Mouse (Mus musculus): Measurements from ENCODE around the gene Dtx1. TPM values are rescaled to one million over a fixed set of nuclear protein-coding genes. Genes with fewer than 3 reads are reported as not detected.

Gene Dtx1
- total and polyA plus RNA-seq, 3 experiments, result 0.12 to 0.63 TPM; not detected in 1

DNA sequence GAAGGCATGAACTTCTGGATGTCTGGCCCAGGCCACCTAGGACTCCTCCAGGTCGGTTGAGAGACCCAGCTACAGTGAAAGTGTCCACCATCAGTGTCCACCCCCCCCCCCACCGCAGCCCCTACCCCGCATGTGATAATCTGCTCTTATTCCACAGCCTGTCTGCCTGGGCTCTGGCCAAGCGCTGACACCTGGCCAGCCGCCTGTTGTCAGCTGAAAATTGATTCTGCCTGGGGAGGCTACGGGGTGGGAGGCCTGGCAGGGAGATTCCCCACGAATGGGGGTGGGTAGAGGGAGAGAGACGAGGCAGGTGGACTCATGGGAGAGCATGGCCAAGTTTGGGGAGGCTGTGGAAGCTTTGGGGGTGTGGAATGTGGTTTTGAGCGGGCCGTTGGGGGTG is 5.4 kb upstream of the Dtx1 start:
- TF ChIP-seq SIN3A (IDR thresholded peaks at IDR 0.05; ENCODE audit: low read length) (no peak), E2F4 (IDR thresholded peaks at IDR 0.05; ENCODE audit: borderline replicate concordance, low read depth, low read length) (no peak), GATA1 (IDR thresholded peaks at IDR 0.05; ENCODE audit: low read depth, low read length) (no peak), UBTF (IDR thresholded peaks at IDR 0.05; ENCODE audit: borderline replicate concordance, insufficient read depth, low read depth, low read length) (no peak), EP300 (IDR thresholded peaks at IDR 0.05; ENCODE audit: low read depth in 1 of 2, low read length in 2 of 2) (no peak), SMC3 (IDR thresholded peaks at IDR 0.05; ENCODE audit: low read depth, low read length) (no peak), GABPA (IDR thresholded peaks at IDR 0.05; ENCODE audit: low read depth, low read length) (no peak), ZNF384 (IDR thresholded peaks at IDR 0.05; ENCODE audit: low read depth, low read length) (no peak), USF1 (IDR thresholded peaks at IDR 0.05; ENCODE audit: low read depth, low read length) (no peak), CTCF (IDR thresholded peaks at IDR 0.05 in 2 of 3, conservative IDR thresholded peaks at IDR 0.05 in 1 of 3; ENCODE audit: control insufficient read depth in 1 of 3, insufficient read depth in 1 of 3, low read depth in 2 of 3, low read length in 3 of 3, poor library complexity in 1 of 3, severe bottlenecking in 1 of 3) (no peak)
- no peak overlapping the region for H3K4me3 ChIP-seq (ENCODE audit: control insufficient read depth in 1 of 2, insufficient read depth in 1 of 2, low read depth in 2 of 2, low read length in 2 of 2)
- no peaks in the 10 kb centered on the region for H3K79me2 ChIP-seq (ENCODE audit: control insufficient read depth, insufficient read depth, low read length, poor library complexity)
- H3K36me3 ChIP-seq (ENCODE audit: control insufficient read depth in 1 of 2, insufficient read depth in 2 of 2, low read length in 2 of 2), result no peaks in the 10 kb centered on the region
- no peak overlapping the region for H3K9ac ChIP-seq (ENCODE audit: control insufficient read depth, low read depth, low read length, poor library complexity, severe bottlenecking)
- H3K27ac ChIP-seq (ENCODE audit: control insufficient read depth, low read depth, low read length), result no peak overlapping the region
- no peak for DNase-seq (ENCODE audit: low read depth, low spot score)
- H3K9me3 ChIP-seq (replicated peaks; ENCODE audit: insufficient read depth, low read length), result no peaks in the 10 kb centered on the region
- no peaks in the 10 kb centered on the region for H3K4me1 ChIP-seq (ENCODE audit: control insufficient read depth in 1 of 2, insufficient read depth in 2 of 2, low read length in 2 of 2)
- no peaks in the 10 kb centered on the region for H3K27me3 ChIP-seq (ENCODE audit: control insufficient read depth in 1 of 2, insufficient read depth in 2 of 2, low read length in 2 of 2)

DNA sequence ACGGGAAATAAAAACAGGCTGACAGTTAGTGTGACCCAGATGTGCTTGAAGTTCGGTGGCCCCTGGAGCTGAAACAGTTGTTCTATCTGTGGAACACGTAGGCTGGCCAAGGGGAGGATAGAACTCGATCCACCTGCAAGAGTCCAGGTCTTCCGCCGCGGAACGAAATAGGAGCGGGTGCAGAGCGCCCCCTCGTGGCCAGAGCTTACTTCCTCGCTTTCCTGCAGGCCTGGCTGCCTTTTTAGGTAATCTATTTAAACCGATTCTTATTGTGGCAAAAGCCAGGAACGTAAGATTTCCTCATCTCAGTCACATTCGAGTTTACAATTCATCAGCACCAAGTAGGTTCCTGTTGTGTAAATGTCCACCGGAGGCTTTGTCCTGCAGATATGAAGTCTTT is 2.6 kb upstream of the Dtx1 start:
- H3K36me3 ChIP-seq (ENCODE audit: control insufficient read depth in 1 of 2, insufficient read depth in 2 of 2, low read length in 2 of 2), result no peaks in the 10 kb centered on the region
- DNase-seq (ENCODE audit: low read depth, low spot score), result peak; percentile 59
- no peak for TF ChIP-seq UBTF (IDR thresholded peaks at IDR 0.05; ENCODE audit: borderline replicate concordance, insufficient read depth, low read depth, low read length)
- TF ChIP-seq ZC3H11A (IDR thresholded peaks at IDR 0.05; ENCODE audit: low read depth, low read length), result peak; percentile 27; the same call in 1 of the 2 replicates
- TF ChIP-seq CTCF (IDR thresholded peaks at IDR 0.05 in 2 of 3, conservative IDR thresholded peaks at IDR 0.05 in 1 of 3; ENCODE audit: control insufficient read depth in 1 of 3, insufficient read depth in 1 of 3, low read depth in 2 of 3, low read length in 3 of 3, poor library complexity in 1 of 3, severe bottlenecking in 1 of 3), result peak; percentile 81 to 94 (median 81)
- TF ChIP-seq CHD1 (IDR thresholded peaks at IDR 0.05; ENCODE audit: low read depth, low read length), result no peak
- no peak for TF ChIP-seq KAT2A (conservative IDR thresholded peaks at IDR 0.05; ENCODE audit: low read depth, low read length)
- TF ChIP-seq RAD21 (IDR thresholded peaks at IDR 0.05; ENCODE audit: low read depth, low read length), result peak; percentile 72
- TF ChIP-seq SMC3 (IDR thresholded peaks at IDR 0.05; ENCODE audit: low read depth, low read length), result peak; percentile 61
- H3K4me1 ChIP-seq (ENCODE audit: control insufficient read depth in 1 of 2, insufficient read depth in 2 of 2, low read length in 2 of 2), result no peaks in the 10 kb centered on the region
- H3K27ac ChIP-seq (ENCODE audit: control insufficient read depth, low read depth, low read length), result no peak overlapping the region
- H3K9ac ChIP-seq (ENCODE audit: control insufficient read depth, low read depth, low read length, poor library complexity, severe bottlenecking), result no peak overlapping the region
- no peaks in the 10 kb centered on the region for H3K27me3 ChIP-seq (ENCODE audit: control insufficient read depth in 1 of 2, insufficient read depth in 2 of 2, low read length in 2 of 2)
- no peak overlapping the region for H3K4me3 ChIP-seq (ENCODE audit: control insufficient read depth in 1 of 2, insufficient read depth in 1 of 2, low read depth in 2 of 2, low read length in 2 of 2)
- no peaks in the 10 kb centered on the region for H3K79me2 ChIP-seq (ENCODE audit: control insufficient read depth, insufficient read depth, low read length, poor library complexity)
- H3K9me3 ChIP-seq (replicated peaks; ENCODE audit: insufficient read depth, low read length), result no peaks in the 10 kb centered on the region

DNA sequence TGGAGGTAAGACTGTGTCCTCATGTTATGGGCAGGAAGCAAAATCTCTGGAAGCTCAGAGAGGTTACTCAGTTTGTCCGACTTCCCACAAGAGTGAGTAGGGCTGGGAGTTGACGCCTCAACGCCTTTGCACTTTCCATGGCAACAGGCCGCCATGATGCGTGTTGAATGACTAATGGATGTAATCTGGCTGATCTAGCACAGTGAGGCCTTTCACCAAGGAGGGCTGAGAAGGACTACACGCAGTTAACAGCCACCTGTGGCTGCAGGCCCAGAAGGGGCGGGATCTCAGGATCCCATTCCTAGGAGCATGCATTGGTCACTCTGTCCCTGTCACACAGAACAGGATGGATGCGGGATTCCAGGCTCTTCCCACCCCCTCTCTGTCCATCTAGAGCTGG is 994 bp upstream of the Dtx1 start:
- Histone ChIP-seq H3K36me3 (ENCODE audit: control insufficient read depth in 1 of 2, insufficient read depth in 2 of 2, low read length in 2 of 2) (no peaks in the 10 kb centered on the region), H3K27ac (ENCODE audit: control insufficient read depth, low read depth, low read length) (no peak overlapping the region), H3K4me1 (ENCODE audit: control insufficient read depth in 1 of 2, insufficient read depth in 2 of 2, low read length in 2 of 2) (no peaks in the 10 kb centered on the region), H3K79me2 (ENCODE audit: control insufficient read depth, insufficient read depth, low read length, poor library complexity) (no peaks in the 10 kb centered on the region), H3K4me3 (ENCODE audit: control insufficient read depth in 1 of 2, insufficient read depth in 1 of 2, low read depth in 2 of 2, low read length in 2 of 2) (no peak overlapping the region), H3K9me3 (replicated peaks; ENCODE audit: insufficient read depth, low read length) (no peaks in the 10 kb centered on the region), H3K9ac (ENCODE audit: control insufficient read depth, low read depth, low read length, poor library complexity, severe bottlenecking) (no peak overlapping the region), H3K27me3 (ENCODE audit: control insufficient read depth in 1 of 2, insufficient read depth in 2 of 2, low read length in 2 of 2) (no peaks in the 10 kb centered on the region)
- TF ChIP-seq KAT2A (conservative IDR thresholded peaks at IDR 0.05; ENCODE audit: low read depth, low read length), result no peak
- no peak for TF ChIP-seq POLR2AphosphoS5 (IDR thresholded peaks at IDR 0.05; ENCODE audit: borderline replicate concordance, low read depth, low read length)
- TF ChIP-seq MXI1 (IDR thresholded peaks at IDR 0.05; ENCODE audit: low read depth, low read length), result no peak
- no peak for TF ChIP-seq CHD2 (IDR thresholded peaks at IDR 0.05; ENCODE audit: low read length)
- TF ChIP-seq ELF1 (IDR thresholded peaks at IDR 0.05; ENCODE audit: low read depth, low read length), result no peak
- TF ChIP-seq MAX (IDR thresholded peaks at IDR 0.05; ENCODE audit: low read length), result no peak
- TF ChIP-seq HCFC1 (IDR thresholded peaks at IDR 0.05; ENCODE audit: low read depth, low read length), result no peak
- no peak for TF ChIP-seq CHD1 (IDR thresholded peaks at IDR 0.05; ENCODE audit: low read depth, low read length)
- TF ChIP-seq SMC3 (IDR thresholded peaks at IDR 0.05; ENCODE audit: low read depth, low read length), result no peak
- no peak for TF ChIP-seq TAL1 (IDR thresholded peaks at IDR 0.05; ENCODE audit: low read length)
- TF ChIP-seq TBP (IDR thresholded peaks at IDR 0.05; ENCODE audit: low read depth, low read length), result no peak
- TF ChIP-seq MAFK (IDR thresholded peaks at IDR 0.05; ENCODE audit: borderline replicate concordance, low read depth, low read length), result no peak
- TF ChIP-seq POLR2A (IDR thresholded peaks at IDR 0.05; ENCODE audit: control insufficient read depth in 1 of 2, insufficient read depth in 1 of 2, low read depth in 1 of 2, low read length in 2 of 2, poor library complexity in 1 of 2), result no peak
- TF ChIP-seq CTCF (IDR thresholded peaks at IDR 0.05 in 2 of 3, conservative IDR thresholded peaks at IDR 0.05 in 1 of 3; ENCODE audit: control insufficient read depth in 1 of 3, insufficient read depth in 1 of 3, low read depth in 2 of 3, low read length in 3 of 3, poor library complexity in 1 of 3, severe bottlenecking in 1 of 3), result no peak
- no peak for TF ChIP-seq GATA1 (IDR thresholded peaks at IDR 0.05; ENCODE audit: low read depth, low read length)
- TF ChIP-seq UBTF (IDR thresholded peaks at IDR 0.05; ENCODE audit: borderline replicate concordance, insufficient read depth, low read depth, low read length), result no peak
- no peak for DNase-seq (ENCODE audit: low read depth, low spot score)

Data from MEL (cell line).